Mouse (Mus musculus): ENCODE measurements around the gene Dscam.

Dscam gene

GRCm38 (mm10) chr16:97103046-97103445, 67.5 kb downstream of the Dscam start:
- no peak for DNase-seq

- DNase-seq: no peak
These were observed 70.5 kb downstream of the Dscam start for GRCm38 (mm10) chr16:97100091-97100490.

GRCm38 (mm10) chr16:97098508-97098907, 72.0 kb downstream of the Dscam start:
- DNase-seq: no peak

GRCm38 (mm10) chr16:97096709-97097108, 73.8 kb downstream of the Dscam start:
- DNase-seq: peak; percentile 52

- DNase-seq: no peak
These were observed 75.1 kb downstream of the Dscam start for GRCm38 (mm10) chr16:97095496-97095895.

- no peak for DNase-seq
These were observed 81.2 kb downstream of the Dscam start for GRCm38 (mm10) chr16:97089339-97089738.

GRCm38 (mm10) chr16:97083694-97084093, 86.9 kb downstream of the Dscam start:
- no peak for DNase-seq

- no peak for DNase-seq
These were observed 94.5 kb downstream of the Dscam start for GRCm38 (mm10) chr16:97075920-97076572.

- DNase-seq: no peak
These were observed 95.2 kb downstream of the Dscam start for GRCm38 (mm10) chr16:97075137-97075902.

- DNase-seq: no peak
These were observed 96.7 kb downstream of the Dscam start for GRCm38 (mm10) chr16:97073847-97074246.

GRCm38 (mm10) chr16:97072624-97073023, 97.9 kb downstream of the Dscam start:
- DNase-seq: no peak

GRCm38 (mm10) chr16:97066856-97067255, 103.7 kb downstream of the Dscam start:
- no peak for DNase-seq

- no peak for DNase-seq
These were observed 108.3 kb downstream of the Dscam start for GRCm38 (mm10) chr16:97062207-97062606.

GRCm38 (mm10) chr16:97061390-97061789, 109.2 kb downstream of the Dscam start:
- no peak for DNase-seq

GRCm38 (mm10) chr16:97060736-97061135, 109.8 kb downstream of the Dscam start:
- no peak for DNase-seq

GRCm38 (mm10) chr16:97060276-97060675, 110.3 kb downstream of the Dscam start:
- no peak for DNase-seq

GRCm38 (mm10) chr16:97035271-97035670, 135.3 kb downstream of the Dscam start:
- DNase-seq: no peak

GRCm38 (mm10) chr16:97033540-97034058, 137.0 kb downstream of the Dscam start:
- DNase-seq: no peak

GRCm38 (mm10) chr16:97027701-97028100, 142.9 kb downstream of the Dscam start:
- no peak for DNase-seq

GRCm38 (mm10) chr16:97026803-97027202, 143.7 kb downstream of the Dscam start:
- no peak for DNase-seq

- no peak for DNase-seq
These were observed 146.1 kb downstream of the Dscam start for GRCm38 (mm10) chr16:97024406-97024805.

GRCm38 (mm10) chr16:97021496-97021895, 149.1 kb downstream of the Dscam start:
- DNase-seq: no peak

- DNase-seq: no peak
These were observed 152.2 kb downstream of the Dscam start for GRCm38 (mm10) chr16:97018304-97018703.

GRCm38 (mm10) chr16:97017171-97017738, 153.3 kb downstream of the Dscam start:
- no peak for DNase-seq

All from right cerebral cortex, postnatal 25 days (tissue).